Mouse (Mus musculus) small intestine, adult 2 months (tissue): ENCODE measurements around the gene Cep170.

Experiments
- CTCF ChIP-seq: fragments of 200-500 bp; IDR thresholded peaks from 2 replicates; pipeline ENCODE4 v1.5.1; 2012; ENCODE audit warnings: low read depth, mild to moderate bottlenecking, control low read depth, inconsistent platforms, low read length, moderate library complexity, mixed read lengths; ENCODE audit not compliant: insufficient replicate concordance, insufficient read length; ENCODE audit errors: extremely low read depth
- POLR2A ChIP-seq: fragments of 200-500 bp; IDR thresholded peaks from 2 replicates; pipeline ENCODE4 v1.6.1; 2012; ENCODE audit warnings: low read depth, mild to moderate bottlenecking, control low read depth, inconsistent platforms, low read length, moderate library complexity

- TF ChIP-seq CTCF (no peak), POLR2A (no peak)
Observed at GRCm38 (mm10) chr1:176730528-176730927, 83.3 kb downstream of the Cep170 start.
